Mouse (Mus musculus): ENCODE measurements at regions not wholly inside any gene's neighbourhood (a gene's known extent, or its start where the extent isn't known, plus 50 kb on each side); places are given as distances from the start of the nearest gene placed in this dataset.

DNA sequence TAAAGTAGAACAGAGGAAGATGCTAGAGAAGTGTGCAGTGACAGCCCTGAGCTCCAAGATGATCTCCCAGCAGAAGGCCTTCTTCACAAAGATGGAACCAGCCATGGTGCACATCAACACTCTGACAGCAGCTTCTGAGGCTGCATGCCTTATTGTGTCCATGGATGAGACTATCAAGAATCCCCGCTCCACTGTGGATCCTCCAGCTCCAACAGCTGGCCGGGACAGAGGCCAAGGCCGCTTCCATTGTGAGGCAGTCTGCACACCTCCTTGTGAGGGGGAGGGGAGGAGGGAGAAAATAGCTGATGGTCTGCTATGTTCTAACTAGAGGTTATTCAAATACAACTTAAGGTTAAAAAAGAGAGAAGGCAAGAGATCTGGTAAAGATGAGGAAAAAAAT, 231.4 kb upstream of the Rack1 start:
- H3K27me3 ChIP-seq (replicated peaks; ENCODE audit: insufficient read depth, low read length): no peaks in the 10 kb centered on the region
- no peak overlapping the region for H3K9ac ChIP-seq (replicated peaks; ENCODE audit: low read depth)
- 60% methylated on average over 3 of the region's 3 CpGs for WGBS
- no peak for TF ChIP-seq EP300 (IDR thresholded peaks at IDR 0.05)
- TF ChIP-seq CTCF (IDR thresholded peaks at IDR 0.05): no peak
- peaks cover 4% of the 10 kb centered on the region; the same call in 1 of the 2 replicates for H3K4me1 ChIP-seq (ENCODE audit: insufficient read depth, low read depth, low read length)
- no peak overlapping the region for H3K27ac ChIP-seq (ENCODE audit: low read length)
- no peak overlapping the region for H3K4me2 ChIP-seq (replicated peaks; ENCODE audit: low read depth, low read length)
- H3K36me3 ChIP-seq (ENCODE audit: insufficient read depth, low read length): no peaks in the 10 kb centered on the region
- peak; percentile 5 for DNase-seq (ENCODE audit: low spot score)
- no peaks in the 10 kb centered on the region for H3K9me3 ChIP-seq (ENCODE audit: low read length)
- ATAC-seq: no peak
- H3K4me3 ChIP-seq (ENCODE audit: low read depth, low read length): no peak overlapping the region

DNA sequence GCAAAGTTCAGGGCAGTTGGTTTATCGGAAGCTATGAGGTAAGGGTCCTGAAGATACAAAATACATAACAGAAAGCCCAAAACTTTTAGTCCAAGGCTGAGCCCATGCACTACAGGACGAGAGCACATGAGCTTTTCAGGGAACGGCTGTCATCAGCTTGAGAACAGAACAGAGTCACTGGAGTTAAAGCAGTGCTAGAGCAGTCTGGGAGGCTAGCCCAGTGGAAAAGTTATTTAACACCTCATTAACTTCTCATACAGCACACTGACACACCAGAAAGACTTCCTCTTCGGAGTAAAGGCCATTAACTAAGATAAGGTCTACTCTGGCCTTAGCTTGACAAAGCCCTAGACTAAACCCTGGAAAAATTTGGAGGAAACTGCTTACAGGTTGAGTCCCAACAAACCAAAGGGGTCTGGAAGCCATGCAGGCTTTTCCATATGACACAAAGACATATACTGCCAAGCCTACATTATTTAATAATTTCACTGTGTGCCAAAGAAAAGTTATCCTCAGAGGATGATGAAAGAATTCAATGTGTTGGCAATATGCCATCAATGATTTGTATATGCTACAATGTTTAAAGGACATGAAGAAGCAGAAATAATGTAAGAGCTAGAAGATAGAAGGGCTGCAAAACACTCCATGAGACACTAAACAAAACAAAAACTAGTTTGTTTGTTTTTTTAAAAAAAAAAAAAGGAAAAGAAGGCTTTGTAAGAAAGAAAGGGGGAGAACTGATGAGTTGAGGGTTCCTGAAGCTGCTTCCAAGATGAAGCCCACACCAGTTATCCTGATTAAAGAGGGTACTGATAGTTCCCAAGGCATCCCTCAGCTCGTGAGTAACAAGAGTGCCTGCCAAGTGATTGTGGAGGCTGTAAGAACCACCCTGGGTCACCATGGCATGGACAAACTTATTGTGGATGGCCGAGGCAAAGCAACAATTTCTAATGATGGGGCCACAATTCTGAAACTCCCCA, 232.3 kb upstream of the Rack1 start:
- no peaks in the 10 kb centered on the region for H3K9me3 ChIP-seq (ENCODE audit: low read length)
- H3K4me3 ChIP-seq (ENCODE audit: low read depth, low read length): no peak overlapping the region
- no peak overlapping the region for H3K9ac ChIP-seq (replicated peaks; ENCODE audit: low read depth)
- no peaks in the 10 kb centered on the region for H3K27me3 ChIP-seq (replicated peaks; ENCODE audit: insufficient read depth, low read length)
- peak; percentile 85 for DNase-seq (ENCODE audit: low spot score)
- no peaks in the 10 kb centered on the region for H3K36me3 ChIP-seq (ENCODE audit: insufficient read depth, low read length)
- peak; percentile 90 for ATAC-seq
- H3K4me2 ChIP-seq (replicated peaks; ENCODE audit: low read depth, low read length): no peak overlapping the region
- peaks cover 4% of the 10 kb centered on the region; the same call in 1 of the 2 replicates for H3K4me1 ChIP-seq (ENCODE audit: insufficient read depth, low read depth, low read length)
- TF ChIP-seq CTCF (IDR thresholded peaks at IDR 0.05) (no peak), EP300 (IDR thresholded peaks at IDR 0.05) (no peak)
- no peak overlapping the region for H3K27ac ChIP-seq (ENCODE audit: low read length)
- 35% methylated on average over 6 of the region's 6 CpGs for WGBS

DNA sequence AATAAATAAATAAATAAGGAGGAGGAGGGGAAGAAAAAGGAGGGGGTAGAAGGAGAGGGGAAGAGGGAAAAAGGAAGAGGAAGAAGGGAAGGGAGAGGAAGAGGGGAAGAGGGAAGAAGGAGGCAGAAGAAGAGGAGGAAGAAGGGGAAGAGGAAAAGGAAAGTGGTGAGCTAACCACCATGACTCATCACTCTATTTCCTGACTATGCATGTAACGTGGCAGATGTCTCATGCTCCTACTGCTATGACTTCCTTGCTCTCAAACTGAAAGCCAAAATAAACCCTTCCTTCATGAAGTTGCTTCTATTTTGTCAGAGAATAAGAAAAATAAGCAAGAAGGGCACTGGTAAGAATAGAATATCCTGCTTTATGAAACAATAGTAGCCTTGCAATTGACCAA, 242.1 kb upstream of the Rack1 start:
- no peak overlapping the region for H3K4me2 ChIP-seq (replicated peaks; ENCODE audit: low read depth, low read length)
- no peak for DNase-seq (ENCODE audit: low spot score)
- no peaks in the 10 kb centered on the region for H3K27me3 ChIP-seq (replicated peaks; ENCODE audit: insufficient read depth, low read length)
- 52% methylated on average over 1 of the region's 1 CpGs for WGBS
- H3K9me3 ChIP-seq (ENCODE audit: low read length): no peaks in the 10 kb centered on the region
- H3K4me3 ChIP-seq (ENCODE audit: low read depth, low read length): no peak overlapping the region
- no peak overlapping the region for H3K27ac ChIP-seq (ENCODE audit: low read length)
- no peaks in the 10 kb centered on the region for H3K4me1 ChIP-seq (ENCODE audit: insufficient read depth, low read depth, low read length)
- no peak for ATAC-seq
- TF ChIP-seq CTCF (IDR thresholded peaks at IDR 0.05) (no peak), EP300 (IDR thresholded peaks at IDR 0.05) (no peak)
- no peak overlapping the region for H3K9ac ChIP-seq (replicated peaks; ENCODE audit: low read depth)
- H3K36me3 ChIP-seq (ENCODE audit: insufficient read depth, low read length): no peaks in the 10 kb centered on the region

DNA sequence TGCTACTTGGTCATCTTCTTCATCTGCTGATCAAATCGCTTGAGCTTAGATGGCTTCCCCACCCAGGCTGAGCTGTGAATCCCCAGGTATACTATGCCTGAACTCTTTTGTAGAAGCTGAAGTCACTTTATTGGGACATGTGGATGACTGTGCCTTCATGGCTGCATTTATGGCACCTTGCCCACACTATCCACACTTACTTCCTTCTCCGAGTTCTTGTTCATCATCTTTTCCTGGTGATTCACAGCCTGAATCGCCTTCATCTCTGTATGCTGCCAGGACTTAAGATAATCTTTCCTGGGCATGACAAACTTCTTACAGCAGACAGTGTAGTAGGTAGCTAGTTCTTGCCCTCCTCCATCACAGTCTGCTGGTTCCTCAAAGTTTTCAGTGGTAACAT, 248.1 kb upstream of the Rack1 start:
- ATAC-seq: no peak
- Histone ChIP-seq H3K4me1 (ENCODE audit: insufficient read depth, low read depth, low read length) (no peaks in the 10 kb centered on the region), H3K4me3 (ENCODE audit: low read depth, low read length) (no peak overlapping the region), H3K27ac (ENCODE audit: low read length) (no peak overlapping the region), H3K36me3 (ENCODE audit: insufficient read depth, low read length) (no peaks in the 10 kb centered on the region), H3K27me3 (replicated peaks; ENCODE audit: insufficient read depth, low read length) (no peaks in the 10 kb centered on the region), H3K9ac (replicated peaks; ENCODE audit: low read depth) (no peak overlapping the region), H3K4me2 (replicated peaks; ENCODE audit: low read depth, low read length) (no peak overlapping the region), H3K9me3 (ENCODE audit: low read length) (no peaks in the 10 kb centered on the region)
- 83% methylated on average over 3 of the region's 3 CpGs for WGBS
- no peak for TF ChIP-seq EP300 (IDR thresholded peaks at IDR 0.05)
- no peak for TF ChIP-seq CTCF (IDR thresholded peaks at IDR 0.05)
- no peak for DNase-seq (ENCODE audit: low spot score)

DNA sequence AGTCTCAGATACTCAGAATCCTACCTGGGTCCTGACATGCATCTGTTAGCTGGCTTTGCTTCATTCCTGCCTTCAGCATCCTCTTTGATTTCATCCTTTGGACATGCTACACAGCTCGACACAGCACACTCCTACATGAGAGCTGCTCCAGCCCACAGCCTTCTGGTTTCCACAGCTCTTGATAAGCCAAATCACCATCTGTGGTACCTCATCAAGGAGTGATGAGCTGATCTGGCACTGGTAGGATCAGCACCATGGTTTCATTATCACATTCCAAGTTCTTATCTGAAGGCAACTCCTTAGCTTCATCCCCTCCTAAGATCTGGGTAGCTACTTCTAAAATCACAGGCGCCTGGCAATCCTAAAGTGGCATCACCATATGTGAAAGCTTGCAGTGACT, 248.9 kb upstream of the Rack1 start:
- H3K4me2 ChIP-seq (replicated peaks; ENCODE audit: low read depth, low read length): no peak overlapping the region
- no peak overlapping the region for H3K4me3 ChIP-seq (ENCODE audit: low read depth, low read length)
- DNase-seq (ENCODE audit: low spot score) (no peak), ATAC-seq (no peak)
- H3K9me3 ChIP-seq (ENCODE audit: low read length): no peaks in the 10 kb centered on the region
- 70% methylated on average over 2 of the region's 2 CpGs for WGBS
- H3K36me3 ChIP-seq (ENCODE audit: insufficient read depth, low read length): no peaks in the 10 kb centered on the region
- H3K27me3 ChIP-seq (replicated peaks; ENCODE audit: insufficient read depth, low read length): no peaks in the 10 kb centered on the region
- H3K27ac ChIP-seq (ENCODE audit: low read length): no peak overlapping the region
- no peaks in the 10 kb centered on the region for H3K4me1 ChIP-seq (ENCODE audit: insufficient read depth, low read depth, low read length)
- TF ChIP-seq CTCF (IDR thresholded peaks at IDR 0.05) (no peak), EP300 (IDR thresholded peaks at IDR 0.05) (no peak)
- no peak overlapping the region for H3K9ac ChIP-seq (replicated peaks; ENCODE audit: low read depth)

DNA sequence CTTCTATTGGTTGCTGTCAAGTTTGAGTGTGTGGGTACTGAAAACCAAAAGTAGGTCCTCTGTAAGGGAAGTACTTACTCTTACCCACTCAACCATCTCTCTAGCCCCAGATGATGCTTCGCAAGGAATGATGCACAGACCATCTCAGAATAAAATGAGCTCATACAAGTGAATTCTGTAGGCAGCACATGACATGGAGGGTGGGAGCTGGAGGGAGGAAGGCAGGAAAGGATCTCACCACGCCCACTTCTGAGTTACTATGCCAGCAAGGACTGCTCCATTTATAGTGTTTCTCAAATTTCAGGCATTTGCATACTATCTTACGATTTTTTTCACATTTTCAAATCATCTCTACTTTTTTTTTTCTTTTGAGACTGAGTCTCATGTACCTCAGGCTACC, 273.8 kb upstream of the Rack1 start:
- H3K4me3 ChIP-seq (ENCODE audit: low read depth, low read length): no peak overlapping the region
- no peak for ATAC-seq
- no peak overlapping the region for H3K9ac ChIP-seq (replicated peaks; ENCODE audit: low read depth)
- H3K4me1 ChIP-seq (ENCODE audit: insufficient read depth, low read depth, low read length): no peaks in the 10 kb centered on the region
- H3K4me2 ChIP-seq (replicated peaks; ENCODE audit: low read depth, low read length): no peak overlapping the region
- no peaks in the 10 kb centered on the region for H3K27me3 ChIP-seq (replicated peaks; ENCODE audit: insufficient read depth, low read length)
- H3K27ac ChIP-seq (ENCODE audit: low read length): no peak overlapping the region
- H3K36me3 ChIP-seq (ENCODE audit: insufficient read depth, low read length): no peaks in the 10 kb centered on the region
- no peaks in the 10 kb centered on the region for H3K9me3 ChIP-seq (ENCODE audit: low read length)
- 68% methylated on average over 3 of the region's 3 CpGs for WGBS
- no peak for TF ChIP-seq EP300 (IDR thresholded peaks at IDR 0.05)
- TF ChIP-seq CTCF (IDR thresholded peaks at IDR 0.05): no peak
- no peak for DNase-seq (ENCODE audit: low spot score)

Measured in lung, postnatal 0 days (tissue).